Mouse (Mus musculus): ENCODE measurements at regions not wholly inside any gene's neighbourhood (a gene's known extent, or its start where the extent isn't known, plus 50 kb on each side); places are given as distances from the start of the nearest gene placed in this dataset.

DNA sequence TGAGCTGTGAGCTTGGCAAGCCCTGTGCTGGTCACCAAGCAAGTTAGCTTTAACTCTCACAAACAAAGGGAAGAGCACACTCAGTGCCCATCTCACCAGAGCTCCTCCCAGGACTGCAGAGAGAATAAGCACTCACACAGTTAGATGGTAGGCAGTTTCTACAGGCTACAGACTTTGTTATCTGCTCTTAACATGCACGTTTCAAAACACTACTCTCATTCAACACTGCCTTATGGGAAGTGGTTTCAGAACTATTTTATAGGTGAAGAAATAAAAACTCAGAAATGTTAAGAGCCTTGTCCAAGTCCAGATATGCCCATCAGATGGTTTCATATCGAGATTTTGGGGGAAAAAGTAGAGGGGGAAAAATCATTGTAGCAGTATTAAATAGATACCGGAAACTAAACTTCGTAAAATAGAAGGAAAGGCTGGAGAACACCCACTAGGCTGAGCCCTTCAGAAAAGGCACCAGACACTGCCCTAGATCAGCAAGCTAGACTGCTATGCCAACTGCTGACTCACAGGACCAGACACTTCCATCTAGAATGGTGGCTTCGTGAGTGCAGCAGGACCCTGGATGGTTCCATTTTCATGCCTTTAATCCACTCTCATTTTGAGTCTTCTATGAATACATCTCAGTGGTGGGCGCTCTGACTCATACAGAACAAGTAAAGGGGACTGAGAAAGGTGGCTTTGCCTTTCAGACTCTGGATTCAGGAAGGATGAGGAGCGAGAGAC lies 51.3 kb upstream of the Serbp1 start:
- TF ChIP-seq CHD2 (IDR thresholded peaks at IDR 0.05; ENCODE audit: low read depth, low read length) (no peak), ZC3H11A (IDR thresholded peaks at IDR 0.05; ENCODE audit: borderline replicate concordance, low read depth, low read length) (no peak), HCFC1 (IDR thresholded peaks at IDR 0.05; ENCODE audit: borderline replicate concordance, insufficient read depth, low read length) (no peak)
